Mouse (Mus musculus): Measurements from ENCODE around the gene Pdcl2.

Gene Pdcl2

GRCm38 (mm10) chr5:76330953-76331352 is at the start of gene Pdcl2:
Pdcl2 (minus strand) TSS chr5:76331156.
- no peak for DNase-seq (ENCODE audit: low read depth, low spot score)

GRCm38 (mm10) chr5:76379216-76379615 is 48.3 kb upstream of the Pdcl2 start:
- no peak for DNase-seq (ENCODE audit: low read depth, low spot score)

GRCm38 (mm10) chr5:76369215-76369840 is 38.4 kb upstream of the Pdcl2 start:
- DNase-seq (ENCODE audit: low read depth, low spot score): no peak

- DNase-seq (ENCODE audit: low read depth, low spot score): no peak
These were observed 34.5 kb upstream of the Pdcl2 start for GRCm38 (mm10) chr5:76365406-76365805.

GRCm38 (mm10) chr5:76363453-76364104 is 32.6 kb upstream of the Pdcl2 start, which contains the start of gene Nmu:
Nmu (minus strand) TSS chr5:76363788.
- no peak for DNase-seq (ENCODE audit: low read depth, low spot score)

GRCm38 (mm10) chr5:76360786-76361185 is 29.8 kb upstream of the Pdcl2 start:
- peak; percentile 28 for DNase-seq (ENCODE audit: low read depth, low spot score)

GRCm38 (mm10) chr5:76360057-76360456 is 29.1 kb upstream of the Pdcl2 start:
- DNase-seq (ENCODE audit: low read depth, low spot score): no peak

- peak; percentile 20 for DNase-seq (ENCODE audit: low read depth, low spot score)
These were observed 21.1 kb upstream of the Pdcl2 start for GRCm38 (mm10) chr5:76351953-76352611.

GRCm38 (mm10) chr5:76351537-76351936 is 20.6 kb upstream of the Pdcl2 start:
- no peak for DNase-seq (ENCODE audit: low read depth, low spot score)

- peak; percentile 69 for DNase-seq (ENCODE audit: low read depth, low spot score)
These were observed 15.2 kb upstream of the Pdcl2 start for GRCm38 (mm10) chr5:76346137-76346536.

GRCm38 (mm10) chr5:76340931-76341330 is 10.0 kb upstream of the Pdcl2 start:
- no peak for DNase-seq (ENCODE audit: low read depth, low spot score)

- no peak for DNase-seq (ENCODE audit: low read depth, low spot score)
These were observed 6.1 kb upstream of the Pdcl2 start for GRCm38 (mm10) chr5:76337100-76337499.

- DNase-seq (ENCODE audit: low read depth, low spot score): no peak
These were observed 2.9 kb upstream of the Pdcl2 start for GRCm38 (mm10) chr5:76333833-76334232.

- DNase-seq (ENCODE audit: low read depth, low spot score): peak; percentile 73
These were observed 3.7 kb downstream of the Pdcl2 start for GRCm38 (mm10) chr5:76327296-76327695.

- DNase-seq (ENCODE audit: low read depth, low spot score): peak; percentile 43
These were observed 5.8 kb downstream of the Pdcl2 start for GRCm38 (mm10) chr5:76325113-76325512.

GRCm38 (mm10) chr5:76321249-76322196 is 9.4 kb downstream of the Pdcl2 start:
- peak; percentile 33 for DNase-seq (ENCODE audit: low read depth, low spot score)

GRCm38 (mm10) chr5:76308206-76308605 is 22.8 kb downstream of the Pdcl2 start:
- no peak for DNase-seq (ENCODE audit: low read depth, low spot score)

GRCm38 (mm10) chr5:76306261-76306660 is 24.7 kb downstream of the Pdcl2 start:
- no peak for DNase-seq (ENCODE audit: low read depth, low spot score)

- peak; percentile 29 for DNase-seq (ENCODE audit: low read depth, low spot score)
These were observed 25.3 kb downstream of the Pdcl2 start for GRCm38 (mm10) chr5:76305616-76306015.

GRCm38 (mm10) chr5:76304452-76305341 is 26.3 kb downstream of the Pdcl2 start, which contains the start of gene Clock:
Clock (minus strand) TSS chr5:76304792.
- DNase-seq (ENCODE audit: low read depth, low spot score): peak; percentile 94
